Mouse (Mus musculus) brain, embryonic 14.5 days (tissue): ENCODE measurements around the gene Pim3.

Source experiments
- CTCF ChIP-seq: fragments of 200-500 bp; IDR thresholded peaks from 2 replicates; pipeline ENCODE4 v1.5.1; 2012; ENCODE audit warnings: inconsistent platforms, mild to moderate bottlenecking, moderate library complexity, borderline replicate concordance; ENCODE audit not compliant: insufficient read depth, insufficient read length; ENCODE audit errors: extremely low read depth
- POLR2A ChIP-seq: fragments of 200-500 bp; IDR thresholded peaks from 2 replicates; pipeline ENCODE4 v1.6.1; 2012; ENCODE audit warnings: mild to moderate bottlenecking, inconsistent platforms, borderline replicate concordance; ENCODE audit not compliant: poor library complexity, insufficient read depth, insufficient read length, severe bottlenecking; ENCODE audit errors: extremely low read depth

GRCm38 (mm10) chr15:88889994-88890393 is 28.0 kb downstream of the Pim3 start:
- no peak for TF ChIP-seq POLR2A
- TF ChIP-seq CTCF: no peak
